Mouse (Mus musculus): Measurements from ENCODE around the gene Crebbp.

- no peak for TF ChIP-seq CTCF (IDR thresholded peaks at IDR 0.05; ENCODE audit: low read depth, low read length)
- no peak for TF ChIP-seq POLR2A (IDR thresholded peaks at IDR 0.05; ENCODE audit: borderline replicate concordance, low read depth, low read length)
Observed at GRCm38 (mm10) chr16:4263486-4263885, 49.7 kb upstream of the Crebbp start.
